Mouse (Mus musculus): ENCODE results near the gene Papss1. TPM values are rescaled to one million over a fixed set of nuclear protein-coding genes. Genes with fewer than 3 reads are reported as not detected.

Gene Papss1
- polyA plus RNA-seq, 1 experiment: 78.0 TPM

GRCm38 (mm10) chr3:131565257-131565610 lies 666 bp downstream of the Papss1 start:
- peak overlapping the region; percentile 76 for H3K4me3 ChIP-seq (replicated peaks; ENCODE audit: insufficient read depth, low read depth, low read length)
- TF ChIP-seq POLR2A (IDR thresholded peaks at IDR 0.05; ENCODE audit: borderline replicate concordance, insufficient read depth, low read length) (no peak), CTCF (IDR thresholded peaks at IDR 0.05; ENCODE audit: borderline replicate concordance, insufficient read depth, low read depth, low read length) (no peak)
- no peaks in the 10 kb centered on the region for H3K27me3 ChIP-seq (ENCODE audit: control insufficient read depth, insufficient read depth, low read length)
- peak in 1 of 2 experiments; percentile 48 for DNase-seq
- peaks cover 8% of the 10 kb centered on the region; the same call in 1 of the 2 replicates for H3K4me1 ChIP-seq (ENCODE audit: control insufficient read depth, insufficient read depth, low read length)
- peak overlapping the region; percentile 50 for H3K27ac ChIP-seq (ENCODE audit: insufficient read depth, low read length)
- under 1% methylated on average over 9 of the region's 9 CpGs for WGBS

- no peak overlapping the region for H3K4me3 ChIP-seq (replicated peaks; ENCODE audit: insufficient read depth, low read depth, low read length)
- WGBS: 71% methylated on average over 2 of the region's 2 CpGs
- H3K4me1 ChIP-seq (ENCODE audit: control insufficient read depth, insufficient read depth, low read length): peaks cover 10% of the 10 kb centered on the region; the same call in 1 of the 2 replicates
- no peak overlapping the region for H3K27ac ChIP-seq (ENCODE audit: insufficient read depth, low read length)
- no peaks in the 10 kb centered on the region for H3K27me3 ChIP-seq (ENCODE audit: control insufficient read depth, insufficient read depth, low read length)
- TF ChIP-seq POLR2A (IDR thresholded peaks at IDR 0.05; ENCODE audit: borderline replicate concordance, insufficient read depth, low read length) (no peak), CTCF (IDR thresholded peaks at IDR 0.05; ENCODE audit: borderline replicate concordance, insufficient read depth, low read depth, low read length) (no peak)
- no peak for DNase-seq
Measured at GRCm38 (mm10) chr3:131566281-131566680, 1.7 kb downstream of the Papss1 start.

- TF ChIP-seq CTCF (IDR thresholded peaks at IDR 0.05; ENCODE audit: borderline replicate concordance, insufficient read depth, low read depth, low read length) (no peak), POLR2A (IDR thresholded peaks at IDR 0.05; ENCODE audit: borderline replicate concordance, insufficient read depth, low read length) (no peak)
- 17% methylated on average over 1 of the region's 1 CpGs for WGBS
- peaks cover 12% of the 10 kb centered on the region; the same call in 1 of the 2 replicates for H3K4me1 ChIP-seq (ENCODE audit: control insufficient read depth, insufficient read depth, low read length)
- no peak overlapping the region for H3K4me3 ChIP-seq (replicated peaks; ENCODE audit: insufficient read depth, low read depth, low read length)
- H3K27ac ChIP-seq (ENCODE audit: insufficient read depth, low read length): no peak overlapping the region
- H3K27me3 ChIP-seq (ENCODE audit: control insufficient read depth, insufficient read depth, low read length): no peaks in the 10 kb centered on the region
- DNase-seq: peak in 1 of 2 experiments; percentile 18
Measured at GRCm38 (mm10) chr3:131570506-131570905, 5.9 kb downstream of the Papss1 start.

- Histone ChIP-seq H3K4me1 (ENCODE audit: control insufficient read depth, insufficient read depth, low read length) (peaks cover 9% of the 10 kb centered on the region; the same call in 1 of the 2 replicates), H3K27me3 (ENCODE audit: control insufficient read depth, insufficient read depth, low read length) (no peaks in the 10 kb centered on the region), H3K27ac (ENCODE audit: insufficient read depth, low read length) (0 out of 2 replicates have a peak overlapping the region, but pooled peaks have one; percentile 17), H3K4me3 (replicated peaks; ENCODE audit: insufficient read depth, low read depth, low read length) (no peak overlapping the region)
- TF ChIP-seq CTCF (IDR thresholded peaks at IDR 0.05; ENCODE audit: borderline replicate concordance, insufficient read depth, low read depth, low read length): no peak
- no peak for TF ChIP-seq POLR2A (IDR thresholded peaks at IDR 0.05; ENCODE audit: borderline replicate concordance, insufficient read depth, low read length)
- DNase-seq: peak in 1 of 2 experiments; percentile 34
- 15% methylated on average over 3 of the region's 3 CpGs for WGBS
Measured at GRCm38 (mm10) chr3:131573555-131573954, 9.0 kb downstream of the Papss1 start.

GRCm38 (mm10) chr3:131578434-131579104 lies 14.0 kb downstream of the Papss1 start:
- H3K27ac ChIP-seq (ENCODE audit: insufficient read depth, low read length): no peak overlapping the region
- no peak for DNase-seq
- no peak overlapping the region for H3K4me3 ChIP-seq (replicated peaks; ENCODE audit: insufficient read depth, low read depth, low read length)
- H3K4me1 ChIP-seq (ENCODE audit: control insufficient read depth, insufficient read depth, low read length): peaks cover 2% of the 10 kb centered on the region; the same call in 1 of the 2 replicates
- H3K27me3 ChIP-seq (ENCODE audit: control insufficient read depth, insufficient read depth, low read length): no peaks in the 10 kb centered on the region
- 93% methylated on average over 7 of the region's 7 CpGs for WGBS
- TF ChIP-seq CTCF (IDR thresholded peaks at IDR 0.05; ENCODE audit: borderline replicate concordance, insufficient read depth, low read depth, low read length): no peak
- TF ChIP-seq POLR2A (IDR thresholded peaks at IDR 0.05; ENCODE audit: borderline replicate concordance, insufficient read depth, low read length): no peak

GRCm38 (mm10) chr3:131580040-131580439 lies 15.5 kb downstream of the Papss1 start:
- Histone ChIP-seq H3K4me3 (replicated peaks; ENCODE audit: insufficient read depth, low read depth, low read length) (no peak overlapping the region), H3K4me1 (ENCODE audit: control insufficient read depth, insufficient read depth, low read length) (no peaks in the 10 kb centered on the region), H3K27ac (ENCODE audit: insufficient read depth, low read length) (no peak overlapping the region), H3K27me3 (ENCODE audit: control insufficient read depth, insufficient read depth, low read length) (no peaks in the 10 kb centered on the region)
- no peak for DNase-seq
- 84% methylated on average over 4 of the region's 4 CpGs for WGBS
- TF ChIP-seq POLR2A (IDR thresholded peaks at IDR 0.05; ENCODE audit: borderline replicate concordance, insufficient read depth, low read length): no peak

GRCm38 (mm10) chr3:131581096-131581495 lies 16.5 kb downstream of the Papss1 start:
- TF ChIP-seq POLR2A (IDR thresholded peaks at IDR 0.05; ENCODE audit: borderline replicate concordance, insufficient read depth, low read length) (no peak), CTCF (IDR thresholded peaks at IDR 0.05; ENCODE audit: borderline replicate concordance, insufficient read depth, low read depth, low read length) (no peak)
- H3K27ac ChIP-seq (ENCODE audit: insufficient read depth, low read length): no peak overlapping the region
- DNase-seq: no peak
- no peak overlapping the region for H3K4me3 ChIP-seq (replicated peaks; ENCODE audit: insufficient read depth, low read depth, low read length)
- H3K4me1 ChIP-seq (ENCODE audit: control insufficient read depth, insufficient read depth, low read length): no peaks in the 10 kb centered on the region
- no peaks in the 10 kb centered on the region for H3K27me3 ChIP-seq (ENCODE audit: control insufficient read depth, insufficient read depth, low read length)
- WGBS: 84% methylated on average over 7 of the region's 7 CpGs

- H3K27me3 ChIP-seq (ENCODE audit: control insufficient read depth, insufficient read depth, low read length): no peaks in the 10 kb centered on the region
- 80% methylated on average over 3 of the region's 3 CpGs for WGBS
- TF ChIP-seq CTCF (IDR thresholded peaks at IDR 0.05; ENCODE audit: borderline replicate concordance, insufficient read depth, low read depth, low read length): no peak
- no peak for TF ChIP-seq POLR2A (IDR thresholded peaks at IDR 0.05; ENCODE audit: borderline replicate concordance, insufficient read depth, low read length)
- H3K4me1 ChIP-seq (ENCODE audit: control insufficient read depth, insufficient read depth, low read length): no peaks in the 10 kb centered on the region
- no peak for DNase-seq
- H3K27ac ChIP-seq (ENCODE audit: insufficient read depth, low read length): no peak overlapping the region
- no peak overlapping the region for H3K4me3 ChIP-seq (replicated peaks; ENCODE audit: insufficient read depth, low read depth, low read length)
Measured at GRCm38 (mm10) chr3:131586818-131587217, 22.2 kb downstream of the Papss1 start.

Data from cerebellum, adult 2 months (tissue).